Mouse (Mus musculus) adrenal gland, postnatal 10 days (tissue): ENCODE measurements at regions not wholly inside any gene's neighbourhood (a gene's known extent, or its start where the extent isn't known, plus 50 kb on each side); places are given as distances from the start of the nearest gene placed in this dataset.
"Not testable (repeated sequence)": the region's sequence is repeated elsewhere in the genome, so short reads cannot be mapped to it uniquely, and the experiment has no call there.

Experiments
- DNase-seq: peaks from one replicate; pipeline ENCODE4 v3.0.0; 2021; ENCODE audit warnings: mixed read lengths

- DNase-seq = no peak
Observed at GRCm38 (mm10) chr17:63704991-63705390, 157.9 kb upstream of the Fer start.

GRCm38 (mm10) chr17:63712937-63713336, 149.9 kb upstream of the Fer start:
- DNase-seq = no peak

DNA sequence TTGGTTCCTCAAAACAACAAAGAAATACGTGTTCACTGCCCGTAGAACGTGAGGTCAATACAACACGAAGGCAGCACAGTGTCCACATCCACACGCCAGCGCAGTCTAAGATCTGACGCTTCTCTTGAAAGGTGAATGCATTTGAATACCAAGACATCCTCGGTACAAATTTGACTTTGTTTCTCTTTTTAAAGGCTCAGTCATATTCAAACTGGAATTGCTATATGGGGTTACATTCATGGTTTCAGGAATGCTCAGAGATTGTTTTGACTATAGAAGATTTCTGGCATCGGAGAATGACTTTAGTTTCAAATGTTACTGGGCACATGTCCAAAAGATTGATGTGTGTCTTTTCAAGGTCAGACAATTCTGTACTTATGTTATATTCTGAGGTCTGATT, 147.2 kb upstream of the Fer start:
- no peak for DNase-seq

GRCm38 (mm10) chr17:63716161-63716560, 146.7 kb upstream of the Fer start:
- no peak for DNase-seq

DNA sequence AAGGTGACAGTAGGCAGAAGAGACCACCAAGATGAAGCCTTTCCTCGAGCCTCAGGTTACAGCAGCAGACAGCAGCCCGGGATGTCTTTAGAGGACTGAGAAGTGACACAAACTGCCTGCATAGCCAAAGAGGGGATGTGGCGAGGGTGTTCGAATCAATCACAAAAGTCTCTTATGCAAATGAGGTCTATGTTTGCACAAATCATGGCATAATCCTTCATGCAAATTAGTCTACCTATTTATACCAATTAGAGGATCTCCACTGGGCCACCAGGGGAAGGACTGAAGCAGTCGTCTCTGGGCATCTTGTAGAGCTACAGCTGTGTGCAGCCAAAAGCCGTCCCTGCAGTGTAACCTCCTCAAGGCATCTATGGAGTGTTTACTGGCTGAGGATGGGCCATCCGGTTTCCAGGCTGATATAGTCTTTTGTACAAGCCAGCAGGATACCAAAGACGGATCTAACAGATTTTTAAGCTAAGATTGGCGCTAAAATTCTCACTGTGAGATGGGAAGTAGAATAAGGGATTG, 145.7 kb upstream of the Fer start:
- DNase-seq = no peak

DNA sequence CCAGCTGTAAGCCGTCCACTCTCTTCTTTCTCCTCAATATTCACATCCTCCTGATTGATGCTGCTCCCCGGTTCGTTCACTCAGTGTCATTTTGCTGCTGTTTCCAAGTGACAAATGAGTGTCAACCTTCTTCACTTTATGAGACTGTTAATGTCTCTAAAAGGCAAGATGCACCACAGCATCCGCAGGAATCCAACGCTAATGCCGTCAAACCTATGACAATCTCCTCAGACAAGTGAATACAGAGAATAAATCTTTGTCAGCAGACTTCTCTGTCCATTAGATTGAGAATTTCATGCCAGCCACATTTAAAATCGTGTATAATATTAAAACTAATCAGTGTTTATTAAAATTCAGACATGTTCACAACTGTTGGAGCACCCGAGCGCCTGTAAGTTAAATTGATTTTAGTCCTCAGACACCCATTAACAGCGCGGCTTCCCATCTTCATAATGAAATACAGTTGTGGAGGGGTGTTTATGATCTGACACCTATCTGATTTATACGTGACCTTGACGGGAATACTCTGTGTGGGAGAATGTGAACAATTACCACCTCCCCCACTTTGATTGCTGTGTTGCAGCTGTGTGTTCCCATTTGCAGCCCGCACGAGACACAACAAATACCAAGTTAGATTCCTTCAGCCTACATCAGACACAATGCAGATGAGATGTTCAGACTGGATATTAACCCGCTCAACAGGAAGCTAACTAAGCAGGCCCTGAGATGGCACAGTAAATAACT, 143.7 kb upstream of the Fer start:
- no peak for DNase-seq

DNA sequence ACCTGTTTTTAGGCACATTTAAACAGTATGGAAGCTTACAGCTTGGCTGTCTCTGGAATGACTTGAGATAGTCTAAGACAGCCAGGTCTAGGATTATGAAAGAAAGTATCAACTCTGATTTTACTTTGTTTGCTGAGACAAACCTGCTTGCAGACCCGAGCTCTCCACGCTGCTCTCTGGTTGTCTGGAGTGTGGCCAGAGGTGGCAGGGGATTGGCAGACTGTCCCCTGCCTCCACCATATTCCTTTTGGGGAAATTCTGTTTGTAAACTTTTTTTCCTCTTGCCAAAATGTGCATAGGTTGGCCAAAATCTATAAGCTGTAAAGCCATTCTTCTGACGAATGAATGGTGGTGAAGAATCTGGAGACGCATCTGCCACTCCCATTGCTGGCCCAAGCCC, 143.1 kb upstream of the Fer start:
- no peak for DNase-seq

DNA sequence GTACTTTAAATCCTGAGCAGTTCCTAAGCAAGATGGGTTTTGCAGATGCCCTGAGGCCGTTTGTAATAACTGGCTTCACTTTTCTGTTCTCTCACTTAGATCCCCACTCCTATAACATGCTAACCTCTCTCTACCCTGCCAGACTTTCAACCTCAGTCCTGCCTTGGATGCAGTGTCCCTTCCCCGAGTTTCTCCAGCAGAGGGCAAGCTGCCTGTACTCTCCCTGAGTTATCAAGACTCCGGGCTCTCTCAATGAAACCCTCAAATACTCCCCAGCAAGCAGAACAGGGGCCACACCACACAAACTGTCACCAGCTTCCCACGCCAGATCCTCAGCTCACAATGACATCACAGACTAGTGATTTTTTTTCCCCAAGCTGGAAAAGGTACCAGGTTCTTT, 142.0 kb upstream of the Fer start:
- DNase-seq = peak; percentile 27

- no peak for DNase-seq
Observed at GRCm38 (mm10) chr17:63722434-63723004, 140.3 kb upstream of the Fer start.

DNA sequence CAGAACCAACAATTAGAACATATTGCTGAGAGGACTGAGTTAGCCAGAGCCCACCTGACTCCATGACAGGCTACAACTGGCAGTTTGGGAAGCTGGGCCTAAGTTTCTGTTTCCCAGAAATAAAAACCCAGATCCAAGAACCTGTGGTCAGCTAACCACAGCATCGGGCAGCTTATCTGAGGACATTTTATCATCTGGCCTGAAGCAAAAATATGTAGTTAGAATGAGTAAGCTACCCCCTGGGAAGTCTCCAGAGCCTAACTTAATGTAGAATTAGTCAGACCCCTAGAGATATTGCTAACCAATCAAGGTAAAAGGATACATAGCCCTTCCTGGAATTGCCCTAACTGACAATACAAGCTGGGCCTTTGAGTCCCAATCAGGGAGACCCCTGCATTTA, 124.7 kb upstream of the Fer start:
- DNase-seq = no peak

- DNase-seq = no peak
Observed at GRCm38 (mm10) chr17:63739710-63740109, 123.2 kb upstream of the Fer start.

- DNase-seq = not testable (repeated sequence)
Observed at GRCm38 (mm10) chr17:63749257-63749656, 113.6 kb upstream of the Fer start.

- DNase-seq = no peak
Observed at GRCm38 (mm10) chr17:63754399-63754798, 108.5 kb upstream of the Fer start.

- DNase-seq = no peak
Observed at GRCm38 (mm10) chr17:63757896-63758695, 104.8 kb upstream of the Fer start.

GRCm38 (mm10) chr17:63758817-63759404, 104.0 kb upstream of the Fer start:
- DNase-seq = no peak

DNA sequence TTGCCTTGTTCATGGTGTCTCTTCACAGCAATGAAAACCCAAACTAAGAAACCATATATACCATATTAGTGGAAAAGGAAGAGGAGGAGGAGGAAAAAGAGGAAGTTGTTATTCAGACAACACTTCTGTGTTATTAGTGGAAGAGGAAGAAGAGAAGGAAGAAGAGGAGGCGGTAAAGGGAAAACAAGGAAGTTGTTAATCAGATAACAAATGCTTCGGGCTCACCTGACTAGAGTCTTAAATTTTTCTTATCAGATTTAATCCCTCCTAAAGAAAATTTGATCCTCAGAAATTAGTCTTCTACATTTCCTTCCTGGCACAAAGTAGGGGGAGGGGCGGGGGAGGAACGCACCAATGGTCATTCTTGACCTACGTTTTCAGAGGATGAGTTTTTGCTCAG, 101.8 kb upstream of the Fer start:
- no peak for DNase-seq

- DNase-seq = no peak
Observed at GRCm38 (mm10) chr17:63771111-63771510, 91.8 kb upstream of the Fer start.

GRCm38 (mm10) chr17:63784381-63785116, 78.3 kb upstream of the Fer start:
- DNase-seq = no peak

GRCm38 (mm10) chr17:63786444-63786843, 76.4 kb upstream of the Fer start:
- no peak for DNase-seq

- DNase-seq = no peak
Observed at GRCm38 (mm10) chr17:63794352-63794751, 68.5 kb upstream of the Fer start.

DNA sequence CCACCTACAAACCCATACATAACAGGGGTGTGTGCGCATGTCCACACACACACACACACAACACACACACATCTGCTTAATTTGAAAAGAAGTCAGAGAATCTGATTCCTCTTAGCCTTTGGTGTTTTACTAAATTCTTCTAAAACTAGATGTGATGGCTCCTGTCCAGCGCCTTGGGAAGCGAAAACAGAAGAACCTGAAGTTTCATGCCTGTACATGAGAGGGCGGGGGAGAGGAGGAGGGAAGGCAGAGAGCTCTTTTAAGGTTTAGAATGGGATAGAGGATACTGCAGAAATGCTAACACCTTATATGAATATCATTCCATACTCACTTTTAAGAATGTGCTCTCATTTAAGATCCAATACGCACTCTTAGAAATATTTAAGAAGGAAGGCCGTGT, 64.5 kb upstream of the Fer start:
- DNase-seq = no peak

GRCm38 (mm10) chr17:63798961-63799531, 63.8 kb upstream of the Fer start:
- DNase-seq = peak; percentile 34
